Mouse (Mus musculus): ENCODE measurements at regions not wholly inside any gene's neighbourhood (a gene's known extent, or its start where the extent isn't known, plus 50 kb on each side); places are given as distances from the start of the nearest gene placed in this dataset.
A peak's percentile ranks its signal among the peaks of the same experiment; 100 is the strongest.

- DNase-seq (ENCODE audit: low spot score in 2 of 2) = peak; percentile 6 to 15
- intact Hi-C loops (cut with DNase I) = no loop called here
Measured at GRCm38 (mm10) chr14:96962426-96963073, 443.6 kb upstream of the Klhl1 start.

- intact Hi-C loops (cut with DNase I) = loop anchor here (10.0 kb wide), 1 partner anchor 1229 kb away; no protein-coding TSS in a partner anchor
Measured at GRCm38 (mm10) chr14:96956115-96956514, 437.2 kb upstream of the Klhl1 start.

DNA sequence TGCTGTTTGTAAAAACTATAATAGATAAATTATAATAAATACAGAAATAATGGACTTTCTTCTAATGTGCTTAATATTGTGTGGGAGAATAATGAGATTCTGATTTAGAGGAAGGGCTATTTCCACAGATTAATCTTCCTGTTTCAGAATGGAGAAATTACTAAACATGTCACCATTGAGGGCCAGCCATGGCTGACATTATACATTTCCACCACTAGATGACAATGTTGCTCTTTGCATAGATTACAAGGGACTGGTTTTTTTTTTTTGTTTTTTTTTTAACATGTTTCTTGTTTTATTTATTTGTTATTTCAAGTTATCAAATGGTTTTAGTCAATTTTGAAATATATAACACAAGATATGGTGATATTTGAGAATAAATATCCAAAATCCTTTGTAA lies 435.6 kb upstream of the Klhl1 start:
- DNase-seq (ENCODE audit: low spot score in 2 of 2) = peak; percentile 25 to 30
- intact Hi-C loops (cut with DNase I) = loop anchor here (10.0 kb wide), 1 partner anchor 1230 kb away; no protein-coding TSS in a partner anchor

More at GRCm38 (mm10) chr14:96956115-96956514, 437.2 kb upstream of the Klhl1 start:
- DNase-seq (ENCODE audit: low spot score in 2 of 2) = no peak

DNA sequence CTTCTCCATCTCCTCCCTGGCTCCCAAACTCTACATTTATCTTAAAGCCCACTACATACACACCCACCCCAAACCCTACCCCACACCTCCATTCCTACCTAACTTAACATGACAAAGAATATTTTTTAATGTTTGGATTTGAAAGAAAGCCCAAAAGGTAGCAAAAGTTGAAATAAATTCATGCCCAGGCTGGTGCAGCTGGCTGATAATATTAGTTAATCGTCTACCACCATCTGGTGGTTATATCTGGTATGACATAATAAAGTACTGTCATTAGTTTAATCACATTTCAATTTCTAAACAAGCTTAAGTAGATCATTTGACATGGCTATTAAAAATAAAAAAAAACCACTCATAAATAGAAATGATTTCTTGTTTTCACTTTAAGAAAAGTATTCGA lies 389.8 kb upstream of the Klhl1 start:
- intact Hi-C loops (cut with DNase I) = loop anchor here (1.0 to 10.0 kb wide), 2 partner anchors 404 to 959 kb away; no protein-coding TSS in a partner anchor
- DNase-seq (ENCODE audit: low spot score in 2 of 2) = peak in 1 of 2 experiments; percentile 46

- intact Hi-C loops (cut with DNase I) = no loop called here
Measured at GRCm38 (mm10) chr14:96879701-96880100, 360.8 kb upstream of the Klhl1 start.

GRCm38 (mm10) chr14:96871969-96872368 lies 353.1 kb upstream of the Klhl1 start:
- DNase-seq (ENCODE audit: low spot score in 2 of 2) = no peak
- intact Hi-C loops (cut with DNase I) = no loop called here

More at GRCm38 (mm10) chr14:96879701-96880100, 360.8 kb upstream of the Klhl1 start:
- DNase-seq (ENCODE audit: low spot score in 2 of 2) = no peak

DNA sequence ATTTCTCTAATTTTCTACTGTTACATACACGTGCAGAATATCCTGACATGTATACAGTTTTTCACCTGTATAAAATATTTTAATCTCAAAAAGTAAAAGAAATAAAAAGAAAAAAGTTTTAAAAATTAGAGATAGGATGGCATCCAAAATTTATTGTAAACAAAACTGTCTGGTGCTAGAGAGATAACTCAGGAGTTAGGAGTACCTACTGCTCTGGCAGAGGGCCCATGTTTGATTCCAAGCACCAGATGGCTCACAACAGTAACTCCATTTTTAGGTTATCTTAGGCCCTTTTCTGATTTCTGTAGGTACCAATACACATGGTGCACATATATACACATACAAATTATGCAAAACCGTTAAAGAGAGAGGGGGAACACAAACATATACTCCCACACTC lies 320.0 kb upstream of the Klhl1 start:
- intact Hi-C loops (cut with DNase I) = no loop called here
- DNase-seq (ENCODE audit: low spot score in 2 of 2) = no peak

DNA sequence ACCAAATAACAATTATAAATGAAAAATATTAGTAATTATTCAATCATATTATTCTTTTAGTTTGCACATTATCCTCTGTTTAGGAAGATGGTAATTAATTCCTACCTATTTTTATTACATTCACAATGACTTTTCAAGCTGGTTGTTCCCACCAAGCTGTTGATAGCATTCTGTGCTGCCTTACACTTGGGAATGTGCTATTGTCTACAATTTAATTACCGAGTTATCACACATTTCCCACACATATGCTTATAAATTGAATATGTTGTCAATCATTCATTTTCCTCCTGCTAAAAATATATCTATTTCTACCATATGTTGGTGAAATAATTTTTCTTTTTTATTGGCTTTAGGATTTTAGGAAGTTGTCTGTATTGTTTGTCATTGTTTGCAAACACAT lies 306.2 kb upstream of the Klhl1 start:
- no peak for DNase-seq (ENCODE audit: low spot score in 2 of 2)
- intact Hi-C loops (cut with DNase I) = no loop called here

GRCm38 (mm10) chr14:96815665-96816064 lies 296.8 kb upstream of the Klhl1 start:
- intact Hi-C loops (cut with DNase I) = no loop called here
- no peak for DNase-seq (ENCODE audit: low spot score in 2 of 2)

DNA sequence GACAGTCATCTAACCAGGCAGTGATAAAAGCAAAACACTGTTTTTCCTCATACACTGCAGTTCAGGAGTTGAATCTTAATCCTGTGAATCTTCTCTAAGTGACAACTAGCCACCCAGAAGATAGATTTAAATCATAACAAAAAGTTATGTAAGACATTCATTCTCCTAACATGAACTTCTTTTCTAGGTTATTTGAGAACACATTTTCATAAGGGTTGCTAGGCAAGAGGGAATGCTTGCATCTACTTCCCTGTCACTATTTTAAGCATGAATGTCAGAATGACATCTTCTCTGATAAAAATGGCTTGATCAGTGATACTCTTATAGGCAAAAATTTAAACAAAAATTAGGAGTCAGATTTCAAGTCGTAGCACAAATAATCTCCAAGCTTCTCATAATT lies 286.4 kb upstream of the Klhl1 start:
- intact Hi-C loops (cut with DNase I) = no loop called here

DNA sequence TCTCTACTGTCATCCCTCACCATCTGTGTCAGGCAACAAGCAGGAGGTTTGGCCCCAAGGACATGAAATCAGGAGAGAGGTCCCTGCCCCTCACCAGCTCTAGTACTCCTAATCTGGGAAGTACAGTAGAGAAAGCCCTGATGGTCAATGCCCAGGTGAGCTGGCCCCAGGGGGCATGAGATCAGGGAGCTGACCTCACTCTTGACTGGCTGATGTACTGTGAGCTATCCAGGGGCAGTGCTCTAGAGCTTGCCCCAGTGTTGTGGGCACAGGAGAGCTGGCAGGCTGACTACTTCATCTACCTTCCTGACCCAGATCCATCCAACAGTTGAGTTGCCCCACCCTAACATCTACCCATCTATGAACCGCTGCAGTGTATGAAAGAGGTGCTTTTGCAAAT lies 275.9 kb upstream of the Klhl1 start:
- no peak for DNase-seq (ENCODE audit: low spot score in 2 of 2)
- intact Hi-C loops (cut with DNase I) = no loop called here

More for the DNA sequence above, 286.4 kb upstream of the Klhl1 start:
- peak in 1 of 2 experiments; percentile 4 for DNase-seq (ENCODE audit: low spot score in 2 of 2)

DNA sequence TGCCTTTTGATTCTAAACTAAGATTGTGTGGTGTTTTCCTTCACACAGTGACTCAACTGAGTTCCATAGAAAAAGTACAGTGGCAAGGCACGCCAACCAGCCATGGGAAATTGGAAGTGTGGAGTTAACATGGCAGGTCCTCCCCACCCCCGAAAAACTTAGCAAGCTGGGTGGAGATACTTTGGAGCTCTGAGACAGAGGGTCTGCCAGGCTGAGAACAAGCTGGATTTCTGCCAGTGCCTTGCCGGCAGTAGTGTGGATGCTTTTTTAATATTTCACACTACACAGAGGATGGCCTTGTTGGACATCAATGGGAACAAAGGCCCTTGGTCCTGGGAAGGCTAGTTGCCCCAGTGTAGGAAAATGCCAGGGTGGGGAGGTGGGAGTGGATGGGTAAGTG lies 269.0 kb upstream of the Klhl1 start:
- intact Hi-C loops (cut with DNase I) = no loop called here
- no peak for DNase-seq (ENCODE audit: low spot score in 2 of 2)

DNA sequence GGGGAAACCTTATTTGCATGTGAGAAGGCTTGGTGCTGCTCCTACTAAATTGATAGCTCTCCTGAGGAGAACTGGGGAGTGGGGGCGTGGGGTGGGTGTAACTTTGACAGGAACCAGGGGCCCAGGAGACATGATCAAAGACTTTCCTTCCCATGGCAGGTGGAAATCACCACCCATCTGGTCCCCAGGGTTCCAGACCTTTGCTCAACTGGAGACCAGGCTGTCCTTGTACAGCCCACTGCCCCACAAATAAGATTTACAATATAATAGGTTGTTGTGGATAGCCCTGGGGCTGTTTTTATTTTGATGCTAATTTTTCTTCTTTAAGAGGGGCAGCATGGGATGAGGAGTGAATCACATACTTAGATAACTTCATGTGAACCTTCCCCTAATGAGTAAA lies 268.4 kb upstream of the Klhl1 start:
- intact Hi-C loops (cut with DNase I) = no loop called here

GRCm38 (mm10) chr14:96775801-96776200 lies 256.9 kb upstream of the Klhl1 start:
- no peak for DNase-seq (ENCODE audit: low spot score in 2 of 2)
- intact Hi-C loops (cut with DNase I) = no loop called here

More for the DNA sequence above, 268.4 kb upstream of the Klhl1 start:
- DNase-seq (ENCODE audit: low spot score in 2 of 2) = no peak

DNA sequence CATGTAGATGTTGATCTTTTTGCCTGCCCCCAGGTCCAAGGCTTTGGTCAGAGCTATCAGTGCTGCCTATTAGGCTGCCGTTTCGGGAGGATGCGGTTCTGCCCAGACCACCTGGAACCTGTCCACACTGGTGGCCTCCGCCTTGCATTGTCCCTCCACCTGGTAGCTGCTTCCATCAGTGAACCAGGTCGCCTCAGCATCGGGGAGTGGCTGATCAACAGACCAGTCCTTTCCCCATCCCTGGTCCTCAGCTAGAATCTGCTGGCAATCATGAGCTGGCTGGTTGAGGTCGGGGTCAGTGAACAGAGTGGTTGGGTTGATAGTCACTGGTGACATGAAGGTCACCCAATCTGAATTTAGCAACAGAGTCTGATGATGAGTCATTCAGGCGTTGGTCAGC lies 241.7 kb upstream of the Klhl1 start:
- no peak for DNase-seq (ENCODE audit: low spot score in 2 of 2)
- intact Hi-C loops (cut with DNase I) = no loop called here

DNA sequence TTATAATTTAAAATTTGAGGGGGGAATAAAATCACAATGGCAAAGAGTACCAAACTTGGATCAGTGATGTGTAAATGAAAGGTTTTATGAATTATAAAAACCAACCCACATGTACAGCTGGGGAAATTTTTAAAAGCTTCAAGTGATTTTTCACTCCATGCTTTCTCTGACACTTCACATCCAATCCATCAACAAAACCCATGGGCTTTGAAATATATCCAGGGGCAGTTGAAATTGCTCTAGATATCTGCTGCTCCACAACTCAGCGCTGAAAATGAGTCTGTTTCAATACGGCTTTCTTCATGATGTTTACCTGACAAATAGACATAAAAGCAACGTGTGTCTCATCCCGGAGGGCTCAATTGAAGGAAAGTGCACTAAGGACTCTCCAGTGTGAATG lies 214.3 kb upstream of the Klhl1 start:
- intact Hi-C loops (cut with DNase I) = no loop called here
- no peak for DNase-seq (ENCODE audit: low spot score in 2 of 2)

DNA sequence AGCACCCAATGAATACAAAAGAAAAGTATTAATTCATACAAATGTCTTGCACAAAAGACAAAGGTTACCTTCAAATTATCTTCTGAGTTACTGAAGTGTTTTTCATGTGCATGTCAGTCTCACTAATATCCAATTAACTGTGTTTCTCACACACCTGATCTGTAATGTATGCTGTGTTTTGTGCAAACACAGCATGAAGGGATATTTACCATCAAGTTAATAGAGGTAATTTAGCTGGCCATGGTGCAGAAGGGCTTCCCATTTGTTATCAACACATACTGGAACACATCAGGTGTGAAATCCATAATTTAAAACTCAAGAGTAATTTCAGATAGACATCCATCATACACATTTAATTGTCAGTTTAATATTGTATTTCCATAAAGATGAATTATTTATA lies 178.2 kb upstream of the Klhl1 start:
- intact Hi-C loops (cut with DNase I) = no loop called here
- DNase-seq (ENCODE audit: low spot score in 2 of 2) = no peak

DNA sequence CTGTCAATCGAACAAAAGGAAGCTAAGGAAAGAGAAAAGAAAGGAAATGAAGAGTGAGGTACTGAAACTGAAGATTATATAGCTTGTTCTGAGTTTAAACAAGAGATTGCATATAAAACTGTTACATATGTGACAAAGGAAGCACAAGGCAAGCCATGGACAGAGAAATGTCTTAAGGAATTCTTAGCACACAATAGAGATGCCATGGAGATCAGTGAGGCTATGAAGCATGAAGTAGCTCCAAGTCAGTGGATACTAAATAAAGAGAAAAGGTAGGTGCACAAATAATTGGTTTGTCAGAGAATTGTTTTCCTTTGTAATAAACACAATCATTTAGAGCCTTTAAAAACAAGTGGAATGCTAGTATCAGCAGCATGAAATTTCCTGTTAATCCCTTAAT lies 172.0 kb upstream of the Klhl1 start:
- no peak for DNase-seq (ENCODE audit: low spot score in 2 of 2)
- intact Hi-C loops (cut with DNase I) = no loop called here

DNA sequence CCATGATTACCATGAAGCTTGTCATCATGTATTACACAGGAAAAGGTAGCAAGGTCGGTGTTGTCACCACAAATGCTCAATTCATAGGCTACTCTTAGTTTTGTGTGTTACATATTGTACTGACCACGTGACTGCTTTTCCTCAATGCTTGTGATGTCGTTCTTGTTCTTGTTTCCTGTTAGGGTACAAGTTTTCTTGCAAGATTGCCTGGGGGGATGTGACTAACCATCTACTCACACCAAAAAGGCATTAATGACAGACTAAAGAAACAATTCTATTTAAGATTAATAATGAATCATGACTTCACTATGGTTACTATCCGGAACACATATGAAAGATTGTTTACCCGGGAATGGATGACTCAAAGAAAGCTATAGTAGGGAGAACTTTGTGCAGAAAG lies 165.0 kb upstream of the Klhl1 start:
- intact Hi-C loops (cut with DNase I) = no loop called here
- no peak for DNase-seq (ENCODE audit: low spot score in 2 of 2)

- DNase-seq (ENCODE audit: low spot score in 2 of 2) = no peak
- intact Hi-C loops (cut with DNase I) = no loop called here
Measured at GRCm38 (mm10) chr14:96681740-96682139, 162.8 kb upstream of the Klhl1 start.

GRCm38 (mm10) chr14:96676213-96676612 lies 157.3 kb upstream of the Klhl1 start:
- DNase-seq (ENCODE audit: low spot score in 2 of 2) = no peak
- intact Hi-C loops (cut with DNase I) = no loop called here

- DNase-seq (ENCODE audit: low spot score in 2 of 2) = no peak
- intact Hi-C loops (cut with DNase I) = no loop called here
Measured at GRCm38 (mm10) chr14:96668635-96669034, 149.7 kb upstream of the Klhl1 start.
